Mouse (Mus musculus): ENCODE results near the gene Snupn. TPM values are rescaled to one million over a fixed set of nuclear protein-coding genes. Genes with fewer than 3 reads are reported as not detected.
A peak's percentile ranks its signal among the peaks of the same experiment; 100 is the strongest.
"Not testable (repeated sequence)": the region's sequence is repeated elsewhere in the genome, so short reads cannot be mapped to it uniquely, and the experiment has no call there.

The Snupn gene
- total RNA-seq, 2 experiments from 2014 or later: 13.5 to 16.3 TPM

- peak within 1 kb of the TSS; percentile 95 for H3K4me3 ChIP-seq
- intact Hi-C loops (cut with DNase I): loop anchor here (5.0 kb wide), 1 partner anchor 140 kb away; no protein-coding TSS in a partner anchor
- DNase-seq (ENCODE audit: extremely low spot score in 1 of 2, low spot score in 2 of 2): peak; percentile 86 to 87
- peak; percentile 6 for TF ChIP-seq CTCF (IDR thresholded peaks at IDR 0.05)
- H3K27ac ChIP-seq: peak within 1 kb of the TSS; percentile 95
Observed at GRCm38 (mm10) chr9:56937223-56938160, 13.2 kb upstream of the Snupn start, which contains the start of gene Imp3. Gene Imp3, plus strand, starts transcription at chr9:56937475.

- Histone ChIP-seq H3K27ac (peak overlapping the region; percentile 95), H3K4me3 (peak overlapping the region; percentile 95)
- intact Hi-C loops (cut with DNase I): loop anchor here (5.0 kb wide), 1 partner anchor 139 kb away; no protein-coding TSS in a partner anchor
- no peak for DNase-seq (ENCODE audit: extremely low spot score in 1 of 2, low spot score in 2 of 2)
- no peak; the same call in 1 of the 2 replicates for TF ChIP-seq CTCF (IDR thresholded peaks at IDR 0.05)
Observed at GRCm38 (mm10) chr9:56938374-56938773, 12.3 kb upstream of the Snupn start.

- TF ChIP-seq CTCF (IDR thresholded peaks at IDR 0.05): peak; percentile 78
Observed at GRCm38 (mm10) chr9:56947481-56947880, 3.2 kb upstream of the Snupn start.

GRCm38 (mm10) chr9:56948699-56949098, 2.0 kb upstream of the Snupn start:
- intact Hi-C loops (cut with DNase I); H3K27ac ChIP-seq; DNase-seq (ENCODE audit: extremely low spot score in 1 of 2, low spot score in 2 of 2); H3K4me3 ChIP-seq: not testable (repeated sequence)

More at GRCm38 (mm10) chr9:56947481-56947880, 3.2 kb upstream of the Snupn start:
- intact Hi-C loops (cut with DNase I): loop anchor here (1.0 kb wide), 1 partner anchor 184 kb away; no protein-coding TSS in a partner anchor
- H3K27ac ChIP-seq; DNase-seq (ENCODE audit: extremely low spot score in 1 of 2, low spot score in 2 of 2); H3K4me3 ChIP-seq: not testable (repeated sequence)

GRCm38 (mm10) chr9:56949767-56950166, 911 bp upstream of the Snupn start:
- Histone ChIP-seq H3K4me3 (0 out of 2 replicates have a peak overlapping the region, but pooled peaks have one; percentile 21), H3K27ac (no peak overlapping the region)
- no peak for DNase-seq (ENCODE audit: extremely low spot score in 1 of 2, low spot score in 2 of 2)
- TF ChIP-seq CTCF (IDR thresholded peaks at IDR 0.05): no peak
- intact Hi-C loops (cut with DNase I): loop anchor here (1.0 to 5.0 kb wide), 4 partner anchors 45 to 181 kb away; partner anchors contain the start of genes Man2c1, Ptpn9 and Sin3a

- Histone ChIP-seq H3K27ac (no peak overlapping the region), H3K4me3 (no peak overlapping the region)
- intact Hi-C loops (cut with DNase I): loop anchor here (5.0 kb wide), 1 partner anchor 79 kb away; no protein-coding TSS in a partner anchor
- no peak for DNase-seq (ENCODE audit: extremely low spot score in 1 of 2, low spot score in 2 of 2)
- no peak; the same call in 1 of the 2 replicates for TF ChIP-seq CTCF (IDR thresholded peaks at IDR 0.05)
Observed at GRCm38 (mm10) chr9:56953562-56953961, 2.9 kb downstream of the Snupn start.

DNA sequence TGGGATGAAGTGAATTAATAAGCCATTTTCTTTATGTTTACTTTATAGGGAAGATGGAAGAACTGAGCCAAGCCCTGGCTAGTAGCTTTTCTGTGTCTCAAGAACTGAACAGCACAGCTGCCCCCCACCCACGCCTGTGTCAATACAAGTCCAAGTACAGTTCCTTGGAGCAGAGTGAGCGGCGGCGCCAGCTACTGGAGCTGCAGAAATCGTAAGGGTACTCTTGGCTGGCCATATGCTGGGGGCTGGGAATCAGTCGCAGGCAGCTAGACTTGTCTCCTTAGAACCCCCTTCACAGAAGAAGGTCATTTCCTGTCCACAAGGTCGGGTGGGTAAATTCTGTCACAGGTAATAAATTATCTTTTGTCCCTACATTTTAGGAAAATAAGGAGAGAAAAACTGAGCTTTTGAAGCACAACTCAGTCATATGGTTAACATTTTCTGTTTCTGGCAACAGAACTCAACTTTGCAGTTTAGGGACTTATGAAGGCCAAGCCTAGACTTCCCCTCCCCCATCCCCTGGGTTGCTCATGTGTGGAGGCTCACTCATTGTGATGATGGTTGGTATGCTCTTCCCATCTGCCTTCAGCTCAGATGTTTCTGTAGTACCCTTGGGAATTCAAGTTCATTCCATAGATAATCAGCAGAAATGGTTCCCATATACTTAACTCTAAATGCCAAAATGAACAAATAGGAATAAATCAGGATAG, 6.4 kb downstream of the Snupn start:
- Histone ChIP-seq H3K27ac (no peak overlapping the region), H3K4me3 (no peak overlapping the region)
- intact Hi-C loops (cut with DNase I): no loop called here
- TF ChIP-seq CTCF (IDR thresholded peaks at IDR 0.05): no peak
- DNase-seq (ENCODE audit: extremely low spot score in 1 of 2, low spot score in 2 of 2): no peak

- H3K4me3 ChIP-seq: no peak overlapping the region
- TF ChIP-seq CTCF (IDR thresholded peaks at IDR 0.05): no peak
- intact Hi-C loops (cut with DNase I): no loop called here
- DNase-seq (ENCODE audit: extremely low spot score in 1 of 2, low spot score in 2 of 2): no peak
- no peak overlapping the region for H3K27ac ChIP-seq
Observed at GRCm38 (mm10) chr9:56958689-56959088, 8.0 kb downstream of the Snupn start.

DNA sequence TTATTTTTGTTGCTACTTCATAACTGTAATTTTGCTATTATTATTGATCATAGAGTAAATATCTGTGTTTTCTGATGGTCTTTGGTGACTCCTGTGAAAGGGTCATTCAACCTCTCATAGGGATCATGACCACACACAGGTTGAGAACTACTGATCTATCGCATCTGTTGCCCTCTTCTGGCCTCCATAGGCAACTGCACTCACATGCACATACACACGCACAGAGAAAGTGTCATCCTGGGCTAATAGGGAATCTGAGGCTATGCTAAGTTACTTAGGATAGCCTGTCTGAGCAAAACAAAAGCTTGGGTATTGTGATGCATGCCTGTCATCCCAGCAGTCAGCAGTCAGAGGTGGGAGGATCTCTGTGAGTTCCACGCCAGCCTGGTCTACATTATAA, 10.9 kb downstream of the Snupn start:
- no peak overlapping the region for H3K4me3 ChIP-seq
- H3K27ac ChIP-seq: no peak overlapping the region
- no peak for DNase-seq (ENCODE audit: extremely low spot score in 1 of 2, low spot score in 2 of 2)
- intact Hi-C loops (cut with DNase I): no loop called here
- no peak; the same call in none of the 2 replicates for TF ChIP-seq CTCF (IDR thresholded peaks at IDR 0.05)

- H3K27ac ChIP-seq: no peak overlapping the region
- intact Hi-C loops (cut with DNase I): no loop called here
- H3K4me3 ChIP-seq: no peak overlapping the region
- TF ChIP-seq CTCF (IDR thresholded peaks at IDR 0.05): no peak
- DNase-seq (ENCODE audit: extremely low spot score in 1 of 2, low spot score in 2 of 2): no peak
Observed at GRCm38 (mm10) chr9:56970158-56970557, 19.5 kb downstream of the Snupn start.

GRCm38 (mm10) chr9:56973960-56974524, 23.4 kb downstream of the Snupn start:
- intact Hi-C loops (cut with DNase I): no loop called here
- no peak for DNase-seq (ENCODE audit: extremely low spot score in 1 of 2, low spot score in 2 of 2)
- no peak overlapping the region for H3K27ac ChIP-seq
- no peak overlapping the region for H3K4me3 ChIP-seq
- TF ChIP-seq CTCF (IDR thresholded peaks at IDR 0.05): no peak
